Mouse (Mus musculus) limb, embryonic 14.5 days (tissue): ENCODE measurements at regions not wholly inside any gene's neighbourhood (a gene's known extent, or its start where the extent isn't known, plus 50 kb on each side); places are given as distances from the start of the nearest gene placed in this dataset.
"Not testable (repeated sequence)": the region's sequence is repeated elsewhere in the genome, so short reads cannot be mapped to it uniquely, and the experiment has no call there.

ENCODE experiments used
- ATAC-seq: fragments of 200-750 bp; cut with Nextera tagmentation; 2 replicates; pipeline ENCODE4 v1.8.0; 2017; ENCODE audit warnings: low read depth, moderate number of reproducible peaks, moderate TSS enrichment; ENCODE audit not compliant: low FRiP score
- DNase-seq: peaks from one replicate; pipeline ENCODE4 v3.0.0-alpha.2; 2015; ENCODE audit warnings: low spot score
- H3K27ac ChIP-seq: fragments of 300-500 bp; sonication (generic); replicated peaks from 2 replicates; pipeline ENCODE4 v1.5.1; 2014; ENCODE audit warnings: low read depth, mild to moderate bottlenecking, low read length, moderate library complexity, mixed read lengths
- H3K27me3 ChIP-seq: fragments of 300-500 bp; sonication (generic); 2 replicates; pipeline ENCODE4 v1.6.1; 2014; ENCODE audit warnings: low read length, mixed read lengths; ENCODE audit not compliant: control insufficient read depth, insufficient read depth
- H3K36me3 ChIP-seq: fragments of 300-500 bp; sonication (generic); 2 replicates; pipeline ENCODE4 v1.6.1; 2014; ENCODE audit warnings: mild to moderate bottlenecking, low read length, moderate library complexity, mixed read lengths; ENCODE audit not compliant: control insufficient read depth, insufficient read depth
- H3K4me1 ChIP-seq: fragments of 300-500 bp; sonication (generic); 2 replicates; pipeline ENCODE4 v1.6.1; 2014; ENCODE audit warnings: antibody characterized with exemption, low read length, mixed read lengths; ENCODE audit not compliant: control insufficient read depth, insufficient read depth
- H3K4me2 ChIP-seq: fragments of 300-500 bp; sonication (generic); replicated peaks from 2 replicates; pipeline ENCODE4 v1.6.1; 2014; ENCODE audit warnings: low read depth, mild to moderate bottlenecking, low read length, moderate library complexity; ENCODE audit not compliant: severe bottlenecking
- H3K4me3 ChIP-seq: fragments of 300-500 bp; sonication (generic); replicated peaks from 2 replicates; pipeline ENCODE4 v1.5.1; 2014; ENCODE audit warnings: low read length
- H3K9ac ChIP-seq: fragments of 300-500 bp; sonication (generic); 2 replicates; pipeline ENCODE4 v1.6.1; 2014; ENCODE audit warnings: mild to moderate bottlenecking, low read depth, low read length, moderate library complexity; ENCODE audit not compliant: severe bottlenecking
- H3K9me3 ChIP-seq: fragments of 300-500 bp; sonication (generic); 2 replicates; pipeline ENCODE4 v1.6.1; 2016; ENCODE audit warnings: low read length; ENCODE audit not compliant: control insufficient read depth
- POLR2A ChIP-seq: fragments of 200-500 bp; IDR thresholded peaks from 2 replicates; pipeline ENCODE4 v1.8.0; 2012; ENCODE audit warnings: inconsistent platforms, mild to moderate bottlenecking, moderate library complexity, borderline replicate concordance; ENCODE audit not compliant: insufficient read depth, insufficient read length; ENCODE audit errors: extremely low read depth
- WGBS: fragments of 180-500 bp; shearing (Covaris S2); extraction: QIAGEN DNeasy Blood & Tissue Kit; methylation state at CpG from one replicate; pipeline ENCODE4 v1.1.7; 2014; 5-methylcytosine and 5-hydroxymethylcytosine counted together

DNA sequence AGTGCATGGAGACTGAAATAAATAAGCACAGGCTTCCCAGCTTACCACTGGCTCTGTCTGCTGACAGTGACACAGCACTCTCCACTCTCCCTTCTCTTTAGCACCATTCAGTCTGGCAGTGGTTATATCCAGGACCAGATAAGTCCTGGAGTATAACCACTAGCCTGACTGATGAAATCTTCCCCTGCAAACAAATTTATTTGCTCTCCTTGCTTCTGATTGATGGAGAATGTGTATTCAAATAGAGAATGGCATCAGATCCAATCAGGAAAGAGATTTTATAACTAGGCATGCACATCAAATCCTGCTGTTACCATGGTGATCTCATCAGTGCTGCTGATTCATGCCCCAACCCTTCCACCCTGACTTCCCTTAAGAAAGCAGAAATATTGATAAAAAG is 620.2 kb upstream of the Ndn start:
- no peak overlapping the region for H3K9ac ChIP-seq
- no peaks in the 10 kb centered on the region for H3K36me3 ChIP-seq
- H3K4me2 ChIP-seq, result no peak overlapping the region
- ATAC-seq, result no peak
- DNase-seq, result no peak
- no peak overlapping the region for H3K4me3 ChIP-seq
- H3K27ac ChIP-seq, result no peak overlapping the region
- H3K27me3 ChIP-seq, result no peaks in the 10 kb centered on the region
- TF ChIP-seq POLR2A, result no peak
- no peaks in the 10 kb centered on the region for H3K9me3 ChIP-seq
- no peaks in the 10 kb centered on the region for H3K4me1 ChIP-seq

DNA sequence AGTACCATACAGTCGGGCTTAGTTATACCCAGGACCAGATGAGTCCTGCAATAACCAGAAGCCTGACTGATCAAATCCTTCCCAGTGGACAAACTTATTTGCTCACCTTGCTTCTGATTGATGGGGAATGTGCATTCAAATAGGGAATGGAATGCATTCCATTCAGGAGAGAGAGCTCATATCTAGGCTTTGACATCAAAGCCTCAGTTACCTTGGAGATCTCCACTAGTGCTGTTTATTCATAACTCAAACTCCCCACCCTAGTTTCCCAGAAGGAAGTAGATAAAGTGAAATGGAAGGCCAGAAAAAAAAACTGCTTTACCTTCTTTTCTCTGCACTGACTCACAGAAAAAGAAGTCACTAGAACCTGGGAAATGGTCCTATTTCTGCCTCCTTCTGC is 608.9 kb upstream of the Ndn start:
- Histone ChIP-seq H3K27ac (no peak overlapping the region), H3K9me3 (no peaks in the 10 kb centered on the region), H3K4me3 (no peak overlapping the region), H3K9ac (no peak overlapping the region), H3K4me1 (no peaks in the 10 kb centered on the region), H3K36me3 (no peaks in the 10 kb centered on the region), H3K4me2 (no peak overlapping the region), H3K27me3 (no peaks in the 10 kb centered on the region)
- DNase-seq, result no peak
- no peak for ATAC-seq
- no peak for TF ChIP-seq POLR2A
- WGBS, result 52% methylated on average over 1 of the region's 1 CpGs

DNA sequence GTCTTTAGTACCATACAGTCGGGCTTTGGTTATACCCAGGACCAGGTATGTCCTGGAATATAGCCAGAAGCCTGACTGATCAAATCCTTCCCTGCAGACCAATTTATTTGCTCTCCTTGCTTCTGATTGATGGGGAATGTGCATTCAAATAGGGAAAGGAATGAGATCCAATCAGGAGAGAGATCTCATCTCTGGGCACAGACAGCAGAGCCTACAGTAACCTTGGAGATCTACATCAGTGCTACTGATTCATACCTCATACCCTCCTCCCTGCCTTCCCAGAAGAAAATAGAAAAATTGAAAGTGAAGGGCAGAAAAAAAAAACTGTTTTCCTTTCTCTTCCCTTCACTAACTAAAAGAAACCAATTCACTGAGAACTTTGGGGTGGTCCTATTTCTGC is 607.0 kb upstream of the Ndn start:
- H3K36me3 ChIP-seq, H3K27ac ChIP-seq, H3K4me2 ChIP-seq, H3K4me1 ChIP-seq, H3K9me3 ChIP-seq, H3K9ac ChIP-seq, DNase-seq, H3K4me3 ChIP-seq, ATAC-seq, H3K27me3 ChIP-seq: not testable (repeated sequence)
- WGBS, result no CpG with 5 or more reads among the region's 1 CpGs

DNA sequence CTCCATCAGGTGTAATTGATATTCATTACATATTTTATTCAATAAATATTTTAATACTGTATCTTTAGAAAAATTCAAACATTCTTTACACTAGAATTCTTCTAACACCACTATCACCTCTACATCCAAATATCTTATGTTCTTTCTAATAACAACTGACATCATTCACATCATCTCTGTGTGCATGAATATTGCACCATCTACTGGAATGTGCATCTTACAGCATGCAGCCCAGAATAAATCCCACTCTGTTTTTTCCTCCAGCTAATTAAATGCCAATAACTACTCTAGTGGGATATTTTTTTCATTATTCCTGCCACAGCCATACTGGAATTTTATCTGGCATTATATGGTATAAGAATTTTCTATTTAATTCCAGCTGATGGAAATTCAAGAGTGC is 576.5 kb upstream of the Ndn start:
- Histone ChIP-seq H3K9ac (no peak overlapping the region), H3K4me1 (no peaks in the 10 kb centered on the region), H3K9me3 (no peaks in the 10 kb centered on the region), H3K27ac (no peak overlapping the region), H3K27me3 (no peaks in the 10 kb centered on the region), H3K4me2 (no peak overlapping the region), H3K36me3 (no peaks in the 10 kb centered on the region), H3K4me3 (no peak overlapping the region)
- no peak for TF ChIP-seq POLR2A
- ATAC-seq (no peak), DNase-seq (no peak)

DNA sequence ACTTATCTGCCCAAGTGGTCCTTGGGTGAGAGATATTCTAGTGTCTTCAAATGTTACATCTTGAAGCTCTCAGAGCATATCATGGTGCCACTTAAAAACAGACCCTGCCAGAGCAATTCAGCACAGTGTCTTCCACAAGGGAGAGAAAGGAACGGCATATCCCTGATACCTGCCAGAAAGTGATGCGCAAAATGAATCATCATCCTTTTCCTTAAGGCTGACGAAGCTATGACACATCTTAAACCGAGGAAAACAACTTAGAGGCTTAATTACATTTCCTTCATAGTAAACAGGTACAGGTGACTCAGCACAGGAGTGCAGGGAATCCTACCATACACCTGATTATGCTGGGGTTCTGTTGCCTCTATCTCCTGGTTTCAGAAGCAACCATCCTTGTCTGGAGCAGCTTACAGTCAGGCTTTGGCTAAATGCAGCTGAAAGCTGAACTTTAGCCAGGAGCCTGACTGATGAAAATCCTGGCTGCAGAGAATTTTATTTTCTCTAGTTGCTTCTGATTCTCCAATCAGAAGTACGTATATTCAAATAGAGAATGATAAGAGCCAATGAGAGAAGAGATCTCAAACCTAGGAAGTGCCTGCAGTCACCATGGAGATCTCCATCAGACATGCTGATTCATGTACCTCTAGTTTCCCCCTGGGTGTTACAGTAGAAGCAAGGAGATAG is 556.1 kb upstream of the Ndn start:
- no peak for DNase-seq
- Histone ChIP-seq H3K9ac (no peak overlapping the region), H3K36me3 (no peaks in the 10 kb centered on the region), H3K4me1 (no peaks in the 10 kb centered on the region), H3K27ac (no peak overlapping the region), H3K4me2 (no peak overlapping the region), H3K27me3 (no peaks in the 10 kb centered on the region), H3K9me3 (no peaks in the 10 kb centered on the region; the same call in 1 of the 2 replicates), H3K4me3 (no peak overlapping the region)
- no peak for ATAC-seq
- TF ChIP-seq POLR2A, result no peak
- 80% methylated on average over 5 of the region's 5 CpGs for WGBS

DNA sequence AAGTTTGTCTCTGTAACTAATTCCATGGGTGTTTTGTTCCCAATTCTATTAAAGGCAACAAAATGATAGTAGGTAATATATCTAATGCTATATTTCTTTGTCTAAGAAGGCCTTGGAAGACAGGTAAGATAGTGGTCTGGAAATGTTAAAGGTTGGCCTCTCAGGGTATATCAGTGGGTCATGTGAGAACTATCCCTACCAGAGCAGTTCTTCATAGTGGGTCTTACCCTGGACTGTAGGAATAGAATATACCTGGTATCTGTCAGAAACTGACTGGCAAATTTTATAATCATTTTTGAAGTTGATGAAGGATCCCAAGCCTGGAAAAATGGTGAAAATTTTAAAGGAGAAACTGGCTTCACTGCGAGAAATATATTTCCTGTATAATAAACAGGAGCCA is 509.5 kb upstream of the Ndn start:
- Histone ChIP-seq H3K27me3 (no peaks in the 10 kb centered on the region), H3K9ac (no peak overlapping the region), H3K27ac (no peak overlapping the region), H3K36me3 (no peaks in the 10 kb centered on the region), H3K9me3 (no peaks in the 10 kb centered on the region), H3K4me3 (no peak overlapping the region), H3K4me2 (no peak overlapping the region), H3K4me1 (no peaks in the 10 kb centered on the region)
- TF ChIP-seq POLR2A, result no peak
- no peak for DNase-seq
- 86% methylated on average over 1 of the region's 1 CpGs for WGBS
- ATAC-seq, result no peak
